Mouse (Mus musculus) midbrain, embryonic 15.5 days (tissue): ENCODE data around the gene Ubap2l. TPM values are rescaled to one million over a fixed set of nuclear protein-coding genes. Genes with fewer than 3 reads are reported as not detected.
A peak's percentile ranks its signal among the peaks of the same experiment; 100 is the strongest.

Experiments
- ATAC-seq: fragments of 200-750 bp; cut with Nextera tagmentation; replicated peaks from 2 replicates; pipeline ENCODE4 v1.8.0; 2017; ENCODE audit warnings: moderate TSS enrichment
- H3K27ac ChIP-seq: fragments of 300-500 bp; sonication (generic); 2 replicates; pipeline ENCODE4 v1.5.1; 2015; ENCODE audit warnings: mild to moderate bottlenecking, inconsistent platforms
- H3K27me3 ChIP-seq: fragments of 300-500 bp; sonication (generic); replicated peaks from 2 replicates; pipeline ENCODE4 v1.6.1; 2015; ENCODE audit warnings: inconsistent platforms
- H3K36me3 ChIP-seq: fragments of 300-500 bp; sonication (generic); replicated peaks from 2 replicates; pipeline ENCODE4 v1.6.1; 2015; ENCODE audit warnings: inconsistent platforms
- H3K4me1 ChIP-seq: fragments of 300-500 bp; sonication (generic); 2 replicates; pipeline ENCODE4 v1.6.1; 2015; ENCODE audit warnings: inconsistent platforms
- H3K4me2 ChIP-seq: fragments of 300-500 bp; sonication (generic); 2 replicates; pipeline ENCODE4 v1.6.1; 2015; ENCODE audit warnings: inconsistent platforms, mild to moderate bottlenecking, moderate library complexity
- H3K4me3 ChIP-seq: fragments of 300-500 bp; sonication (generic); 2 replicates; pipeline ENCODE4 v1.5.1; 2015; ENCODE audit warnings: mild to moderate bottlenecking, inconsistent platforms
- H3K9ac ChIP-seq: fragments of 300-500 bp; sonication (generic); 2 replicates; pipeline ENCODE4 v1.6.1; 2015; ENCODE audit warnings: mild to moderate bottlenecking, inconsistent platforms
- H3K9me3 ChIP-seq: fragments of 300-500 bp; sonication (generic); 2 replicates; pipeline ENCODE4 v1.6.1; 2016; ENCODE audit warnings: inconsistent platforms
- WGBS: fragments of 180-500 bp; shearing (Covaris S2); methylation state at CpG from one replicate; pipeline ENCODE4 v1.1.7; 2015; ENCODE audit warnings: mixed read lengths; 5-methylcytosine and 5-hydroxymethylcytosine counted together
- polyA plus RNA-seq: library from polyadenylated mRNA; unstranded; fragments of >200 nt; fragmentation: Nextera tagmentation; extraction: Ambion mirVana; gene quantifications from 2 replicates; pipeline ENCODE4 v1.2.1, GENCODE M21; 2015

Gene Ubap2l
- polyA plus RNA-seq, 1 experiment from 2014 or later, result 135 TPM

- no peak for ATAC-seq
- no peaks in the 10 kb centered on the region for H3K4me1 ChIP-seq
- H3K27me3 ChIP-seq, result no peaks in the 10 kb centered on the region
- no peak overlapping the region for H3K9ac ChIP-seq
- no peak overlapping the region for H3K27ac ChIP-seq
- 46% methylated on average over 2 of the region's 2 CpGs for WGBS
- H3K9me3 ChIP-seq, result no peaks in the 10 kb centered on the region
- peaks cover 21% of the 10 kb centered on the region for H3K36me3 ChIP-seq
- no peak overlapping the region for H3K4me3 ChIP-seq
- no peak overlapping the region for H3K4me2 ChIP-seq
Observed at GRCm38 (mm10) chr3:90062539-90062938, 10.1 kb upstream of the Ubap2l start.

GRCm38 (mm10) chr3:90061549-90061948 is 9.1 kb upstream of the Ubap2l start:
- H3K27ac ChIP-seq, result no peak overlapping the region
- peaks cover 25% of the 10 kb centered on the region for H3K36me3 ChIP-seq
- no peak overlapping the region for H3K4me3 ChIP-seq
- no peak overlapping the region for H3K9ac ChIP-seq
- ATAC-seq, result no peak
- H3K27me3 ChIP-seq, result no peaks in the 10 kb centered on the region
- WGBS, result 95% methylated on average over 6 of the region's 6 CpGs
- H3K9me3 ChIP-seq, result no peaks in the 10 kb centered on the region
- H3K4me2 ChIP-seq, result no peak overlapping the region
- H3K4me1 ChIP-seq, result no peaks in the 10 kb centered on the region

GRCm38 (mm10) chr3:90051441-90052350 is 732 bp downstream of the Ubap2l start, which contains the start of gene 4933434E20Rik:
Gene 4933434E20Rik (plus strand): TSS chr3:90051636.
- peak within 1 kb of the TSS; percentile 97 for H3K9ac ChIP-seq
- H3K4me3 ChIP-seq, result peak within 1 kb of the TSS; percentile 95
- peak; percentile 86 for ATAC-seq
- H3K4me1 ChIP-seq, result peaks cover 47% of the 10 kb centered on the region
- H3K27me3 ChIP-seq, result no peaks in the 10 kb centered on the region
- H3K36me3 ChIP-seq, result peaks cover 3% of the 10 kb centered on the region; the same call in 1 of the 2 replicates
- H3K4me2 ChIP-seq, result peak within 1 kb of the TSS; percentile 77
- H3K27ac ChIP-seq, result peak within 1 kb of the TSS; percentile 93
- WGBS, result under 1% methylated on average over 43 of the region's 43 CpGs
- no peaks in the 10 kb centered on the region for H3K9me3 ChIP-seq

- no peak overlapping the region for H3K4me3 ChIP-seq
- no peaks in the 10 kb centered on the region for H3K27me3 ChIP-seq
- 72% methylated on average over 3 of the region's 3 CpGs for WGBS
- no peak overlapping the region for H3K9ac ChIP-seq
- peaks cover 4% of the 10 kb centered on the region; the same call in 1 of the 2 replicates for H3K36me3 ChIP-seq
- no peak overlapping the region for H3K4me2 ChIP-seq
- no peak overlapping the region for H3K27ac ChIP-seq
- H3K4me1 ChIP-seq, result peaks cover 33% of the 10 kb centered on the region
- H3K9me3 ChIP-seq, result no peaks in the 10 kb centered on the region
- ATAC-seq, result no peak
Observed at GRCm38 (mm10) chr3:90049691-90050090, 2.7 kb downstream of the Ubap2l start.

- H3K27me3 ChIP-seq, result no peaks in the 10 kb centered on the region
- H3K4me2 ChIP-seq, result no peak overlapping the region
- H3K27ac ChIP-seq, result no peak overlapping the region
- H3K4me3 ChIP-seq, result no peak overlapping the region
- no peaks in the 10 kb centered on the region for H3K4me1 ChIP-seq
- H3K9me3 ChIP-seq, result no peaks in the 10 kb centered on the region
- 98% methylated on average over 1 of the region's 1 CpGs for WGBS
- peaks cover 47% of the 10 kb centered on the region for H3K36me3 ChIP-seq
- no peak overlapping the region for H3K9ac ChIP-seq
- ATAC-seq, result no peak
Observed at GRCm38 (mm10) chr3:90036263-90036662, 16.2 kb downstream of the Ubap2l start.

- no peak overlapping the region for H3K4me3 ChIP-seq
- no peaks in the 10 kb centered on the region for H3K27me3 ChIP-seq
- no peak for ATAC-seq
- no peak overlapping the region for H3K4me2 ChIP-seq
- no peaks in the 10 kb centered on the region for H3K9me3 ChIP-seq
- H3K36me3 ChIP-seq, result peaks cover 48% of the 10 kb centered on the region
- no peak overlapping the region for H3K9ac ChIP-seq
- 94% methylated on average over 2 of the region's 2 CpGs for WGBS
- no peak overlapping the region for H3K27ac ChIP-seq
- no peaks in the 10 kb centered on the region for H3K4me1 ChIP-seq
Observed at GRCm38 (mm10) chr3:90034653-90035052, 17.8 kb downstream of the Ubap2l start.

- no peak for ATAC-seq
- 92% methylated on average over 4 of the region's 4 CpGs for WGBS
Observed at GRCm38 (mm10) chr3:90016626-90017025, 35.8 kb downstream of the Ubap2l start.

GRCm38 (mm10) chr3:90010291-90010690 is 42.1 kb downstream of the Ubap2l start:
- no peak overlapping the region for H3K4me2 ChIP-seq
- H3K9me3 ChIP-seq, result no peaks in the 10 kb centered on the region
- H3K4me3 ChIP-seq, result no peak overlapping the region
- no peak for ATAC-seq
- H3K4me1 ChIP-seq, result no peaks in the 10 kb centered on the region
- H3K9ac ChIP-seq, result no peak overlapping the region
- H3K36me3 ChIP-seq, result peaks cover 88% of the 10 kb centered on the region
- H3K27ac ChIP-seq, result no peak overlapping the region
- WGBS, result 87% methylated on average over 2 of the region's 2 CpGs
- no peaks in the 10 kb centered on the region for H3K27me3 ChIP-seq

More at GRCm38 (mm10) chr3:90016626-90017025, 35.8 kb downstream of the Ubap2l start:
- H3K9me3 ChIP-seq, result no peaks in the 10 kb centered on the region
- no peak overlapping the region for H3K4me2 ChIP-seq
- H3K27me3 ChIP-seq, result no peaks in the 10 kb centered on the region
- H3K9ac ChIP-seq, result no peak overlapping the region
- no peak overlapping the region for H3K27ac ChIP-seq
- no peak overlapping the region for H3K4me3 ChIP-seq
- H3K36me3 ChIP-seq, result peaks cover 90% of the 10 kb centered on the region
- H3K4me1 ChIP-seq, result no peaks in the 10 kb centered on the region

GRCm38 (mm10) chr3:90004091-90004796 is 48.2 kb downstream of the Ubap2l start:
- Histone ChIP-seq H3K9ac (no peak overlapping the region), H3K9me3 (no peaks in the 10 kb centered on the region), H3K27ac (no peak overlapping the region), H3K4me1 (peaks cover 5% of the 10 kb centered on the region), H3K4me3 (no peak overlapping the region), H3K27me3 (no peaks in the 10 kb centered on the region), H3K4me2 (no peak overlapping the region), H3K36me3 (peaks cover 57% of the 10 kb centered on the region)
- WGBS, result 81% methylated on average over 3 of the region's 3 CpGs
- no peak for ATAC-seq

- ATAC-seq, result no peak
- 87% methylated on average over 4 of the region's 4 CpGs for WGBS
- no peak overlapping the region for H3K4me3 ChIP-seq
- H3K9me3 ChIP-seq, result no peaks in the 10 kb centered on the region
- H3K36me3 ChIP-seq, result peaks cover 22% of the 10 kb centered on the region; the same call in 1 of the 2 replicates
- no peak overlapping the region for H3K27ac ChIP-seq
- no peak overlapping the region for H3K9ac ChIP-seq
- H3K27me3 ChIP-seq, result no peaks in the 10 kb centered on the region
- H3K4me1 ChIP-seq, result peaks cover 22% of the 10 kb centered on the region
- no peak overlapping the region for H3K4me2 ChIP-seq
Observed at GRCm38 (mm10) chr3:89999830-90000229, 52.6 kb downstream of the Ubap2l start.

- WGBS, result 21% methylated on average over 8 of the region's 8 CpGs
- ATAC-seq, result peak; percentile 64
- peak overlapping the region; percentile 89 for H3K27ac ChIP-seq
- peak overlapping the region; percentile 94 for H3K4me2 ChIP-seq
- no peaks in the 10 kb centered on the region for H3K9me3 ChIP-seq
- H3K9ac ChIP-seq, result peak overlapping the region; percentile 83
- H3K4me3 ChIP-seq, result peak overlapping the region; percentile 57
- H3K27me3 ChIP-seq, result no peaks in the 10 kb centered on the region
- H3K36me3 ChIP-seq, result peaks cover 22% of the 10 kb centered on the region; the same call in 1 of the 2 replicates
- peaks cover 22% of the 10 kb centered on the region for H3K4me1 ChIP-seq
Observed at GRCm38 (mm10) chr3:89999090-89999489, 53.3 kb downstream of the Ubap2l start.

GRCm38 (mm10) chr3:89998612-89999054 is 53.8 kb downstream of the Ubap2l start, which contains the start of gene Hax1:
Gene Hax1 (minus strand): TSS chr3:89998780.
- Histone ChIP-seq H3K9me3 (no peaks in the 10 kb centered on the region), H3K4me3 (peak within 1 kb of the TSS; percentile 57), H3K4me2 (peak within 1 kb of the TSS; percentile 94), H3K36me3 (peaks cover 22% of the 10 kb centered on the region; the same call in 1 of the 2 replicates), H3K27ac (peak within 1 kb of the TSS; percentile 89), H3K27me3 (no peaks in the 10 kb centered on the region), H3K4me1 (peaks cover 22% of the 10 kb centered on the region), H3K9ac (peak within 1 kb of the TSS; percentile 83)
- under 1% methylated on average over 26 of the region's 26 CpGs for WGBS
- ATAC-seq, result peak; percentile 96
